In the genomic region with DNA sequence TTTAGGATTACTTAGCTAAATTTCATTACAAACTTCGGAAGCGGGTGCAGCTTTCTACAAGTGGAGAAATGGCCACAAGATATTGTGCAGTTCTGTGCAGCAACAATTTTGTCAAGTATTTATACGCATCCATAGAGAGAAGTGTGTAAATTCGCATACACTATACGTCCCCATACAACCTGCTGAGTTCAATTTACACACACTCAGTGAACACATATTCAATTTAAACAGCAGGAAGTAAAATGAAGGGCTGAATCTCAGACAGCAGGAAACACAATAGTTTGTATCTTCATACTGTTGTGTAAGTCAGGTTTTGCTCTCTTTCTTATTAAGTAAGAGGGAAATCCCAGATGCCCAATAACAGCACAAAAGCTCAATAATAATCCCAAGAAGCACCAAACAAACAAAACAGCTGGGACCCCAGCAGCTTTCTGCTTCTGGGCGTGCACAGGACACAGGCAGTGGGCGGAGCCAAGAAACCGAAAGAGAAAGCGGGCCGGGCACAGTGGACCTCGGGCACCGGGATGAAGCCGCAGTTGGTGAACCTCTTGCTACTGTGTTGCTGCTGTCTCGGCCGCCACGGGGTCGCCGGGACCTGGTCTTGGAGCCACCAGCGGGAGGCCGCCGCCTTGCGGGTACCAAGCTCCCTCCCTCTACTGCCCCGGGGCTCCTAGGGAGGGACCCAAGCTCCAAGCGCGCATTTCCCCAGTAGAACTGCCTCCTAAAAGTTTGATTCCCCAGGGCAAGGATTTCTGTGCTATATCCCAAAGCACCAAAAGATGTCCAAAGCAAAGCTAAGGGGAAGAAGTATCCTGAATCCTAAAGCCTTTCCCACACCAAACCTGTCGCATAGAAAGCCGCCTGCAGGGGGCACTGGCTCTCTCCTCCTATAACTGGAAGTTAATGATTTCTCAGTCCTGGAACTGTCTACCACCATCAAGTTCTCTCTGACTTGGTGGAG, we compare ENCODE assay signal across 8 mouse cellular contexts. TPM values are rescaled to one million over a fixed set of nuclear protein-coding genes. Genes with fewer than 3 reads are reported as not detected.
A peak's percentile ranks its signal among the peaks of the same experiment; 100 is the strongest.
DNase-seq lines count a peak whose midpoint lies in the region; ATAC-seq lines count a peak whose summit lies in the region.

Gene Ctso, plus strand, starts transcription at position 461 of the 961 bp plus-strand sequence.

- WGBS in hindbrain, embryonic 14.5 days: 10% methylated on average over 27 of the region's 27 CpGs

- peak; percentile 90 for ATAC-seq in hindbrain, embryonic 14.5 days (ENCODE audit: low FRiP score)

- H3K4me1 ChIP-seq in hindbrain, embryonic 14.5 days (replicated peaks; ENCODE audit: control insufficient read depth, insufficient read depth, low read length): no peaks in the 10 kb centered on the region

- DNase-seq in R1 (ENCODE audit: low read depth, low spot score): peak; percentile 73
- peak; percentile 87 to 88 for DNase-seq in cerebellum, postnatal 36 days
- DNase-seq in frontal cortex, postnatal 36 days (ENCODE audit: low spot score in 2 of 2): peak; percentile 84 to 91
- peak; percentile 88 for DNase-seq in hindbrain, embryonic 14.5 days (ENCODE audit: low spot score)
- peak; percentile 74 to 93 for DNase-seq in layer of hippocampus, postnatal 25 days (ENCODE audit: extremely low spot score in 1 of 2, low spot score in 1 of 2)
- peak; percentile 92 for DNase-seq in lung, postnatal 14 days
- peak; percentile 87 for DNase-seq in ovary, postnatal 36 days (ENCODE audit: low spot score)
- peak; percentile 89 for DNase-seq in thymus, postnatal 14 days

- no peaks in the 10 kb centered on the region for H3K9me3 ChIP-seq in hindbrain, embryonic 14.5 days (ENCODE audit: control insufficient read depth, low read length)

- H3K27me3 ChIP-seq in hindbrain, embryonic 14.5 days (ENCODE audit: control insufficient read depth, insufficient read depth, low read length): no peaks in the 10 kb centered on the region

- H3K9ac ChIP-seq in hindbrain, embryonic 14.5 days: peak within 1 kb of the TSS; percentile 70

- H3K27ac ChIP-seq in hindbrain, embryonic 14.5 days: peak within 1 kb of the TSS; percentile 67

- H3K4me2 ChIP-seq in hindbrain, embryonic 14.5 days (replicated peaks): peak within 1 kb of the TSS; percentile 57

- peak within 1 kb of the TSS; percentile 55 for H3K4me3 ChIP-seq in hindbrain, embryonic 14.5 days (replicated peaks; ENCODE audit: low read length)

- H3K36me3 ChIP-seq in hindbrain, embryonic 14.5 days (replicated peaks; ENCODE audit: control insufficient read depth, insufficient read depth): no peaks in the 10 kb centered on the region

RNA-seq across cellular contexts. Expression of gene Ctso, which starts in this region (rescaled TPM):
- 10.1 and 11.0 TPM in 2 replicates for polyA plus RNA-seq in hindbrain, embryonic 14.5 days (2014; fragmentation: Nextera tagmentation; extraction: Ambion mirVana)
- total RNA-seq in layer of hippocampus, postnatal 25 days (2021): 10 to 100 TPM; 16.8 to 19.8 TPM

Comparison
In these comparisons a context has a peak if more than half of its experiments do, and no peak if none do; other contexts are left out.
1. Peak in every context shown above with its lines: DNase-seq, ATAC-seq, H3K4me3 ChIP-seq and H3K27ac ChIP-seq.